Mouse (Mus musculus): Measurements from ENCODE around the gene Tmem18. TPM values are rescaled to one million over a fixed set of nuclear protein-coding genes. Genes with fewer than 3 reads are reported as not detected.

The Tmem18 gene
- 24.6 TPM for polyA plus RNA-seq (2014; fragmentation: Illumina TruSeq; extraction: RNeasy Lipid Tissue Mini Kit (QIAGEN cat#74804); ENCODE audit: low read depth, low replicate concordance)

DNA sequence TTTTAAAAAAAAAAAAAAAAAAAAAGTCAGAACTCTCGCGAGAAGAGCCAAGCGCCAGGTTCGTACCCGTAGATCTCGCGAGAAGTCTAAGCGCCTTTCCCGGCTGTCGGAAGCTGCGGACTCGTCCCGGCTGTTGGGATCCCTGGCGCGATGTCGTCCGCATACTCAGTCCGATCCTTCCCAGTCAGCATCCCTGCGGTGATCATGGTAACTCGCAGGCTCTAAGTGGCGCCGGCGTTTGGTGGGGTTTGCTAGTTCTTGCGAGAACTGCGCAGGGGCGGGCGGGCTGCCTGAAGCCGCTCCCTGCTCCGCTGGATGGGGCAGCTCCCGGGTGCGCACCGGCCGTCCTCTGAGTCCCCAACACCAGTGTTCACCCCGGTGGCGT lies at the start of gene Tmem18:
Gene Tmem18, plus strand, starts transcription at position 71 of the 385 bp plus-strand sequence.

Other genes with a start within 250 kb of the Tmem18 start
- 1.5 TPM for gene Sntg2, start 211.1 kb upstream of the Tmem18 start, polyA plus RNA-seq (2014; fragmentation: Illumina TruSeq; extraction: RNeasy Lipid Tissue Mini Kit (QIAGEN cat#74804); ENCODE audit: low read depth, low replicate concordance)

All from kidney, adult 10 weeks (tissue).